Mouse (Mus musculus) heart, adult 2 months (tissue): ENCODE measurements around the gene Uevld.

Source experiments
- CTCF ChIP-seq: fragments of 200-600 bp; IDR thresholded peaks from 2 replicates; pipeline ENCODE4 v1.8.1; 2022; ENCODE audit warnings: antibody characterized with exemption, mild to moderate bottlenecking, moderate library complexity
- EP300 ChIP-seq: fragments of 200-500 bp; IDR thresholded peaks from 2 replicates; pipeline ENCODE4 v1.6.1; 2011; ENCODE audit warnings: low read depth, low read length, control low read depth; ENCODE audit not compliant: insufficient read depth
- POLR2A ChIP-seq: fragments of 200-500 bp; IDR thresholded peaks from 2 replicates; pipeline ENCODE4 v1.6.1; 2011; ENCODE audit warnings: mild to moderate bottlenecking, low read depth, low read length, control low read depth; ENCODE audit not compliant: insufficient read depth

- TF ChIP-seq EP300 (no peak), POLR2A (no peak), CTCF (no peak)
Measured at GRCm38 (mm10) chr7:46960991-46961390, 2.7 kb upstream of the Uevld start.
